Mouse (Mus musculus): ENCODE results near the gene Pla2g16. TPM values are rescaled to one million over a fixed set of nuclear protein-coding genes. Genes with fewer than 3 reads are reported as not detected.

Gene Pla2g16
- total RNA-seq, 2 experiments from 2014 or later: 118 to 137 TPM

DNA sequence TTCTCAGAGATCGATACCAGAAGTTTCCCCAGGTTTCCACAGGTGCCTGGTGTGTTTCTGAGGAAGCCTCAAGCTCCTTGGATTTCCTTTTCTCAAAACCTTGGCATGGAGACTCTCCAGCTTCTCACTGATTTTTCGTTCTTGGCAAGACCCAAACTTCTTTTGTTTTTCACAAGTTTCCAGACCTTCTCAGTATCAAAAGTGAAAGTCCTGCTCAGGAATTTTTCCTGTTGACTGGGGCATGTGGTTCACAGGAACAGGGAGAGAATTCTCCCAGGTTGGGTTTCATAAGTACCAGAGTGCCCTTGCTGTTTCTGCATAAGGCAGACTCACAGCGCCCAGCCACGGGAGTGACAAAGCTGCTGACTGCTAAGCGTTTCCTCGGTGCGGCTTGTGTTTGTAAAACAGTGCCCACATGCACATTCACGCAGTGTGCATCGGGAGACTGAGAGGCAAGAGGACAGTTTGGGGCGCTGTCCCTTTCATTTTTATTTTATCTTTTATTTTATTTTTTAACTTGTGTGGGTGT, 5.4 kb downstream of the Pla2g16 start:
- intact Hi-C loops (cut with DNase I): no loop called here
- DNase-seq: no peak

DNA sequence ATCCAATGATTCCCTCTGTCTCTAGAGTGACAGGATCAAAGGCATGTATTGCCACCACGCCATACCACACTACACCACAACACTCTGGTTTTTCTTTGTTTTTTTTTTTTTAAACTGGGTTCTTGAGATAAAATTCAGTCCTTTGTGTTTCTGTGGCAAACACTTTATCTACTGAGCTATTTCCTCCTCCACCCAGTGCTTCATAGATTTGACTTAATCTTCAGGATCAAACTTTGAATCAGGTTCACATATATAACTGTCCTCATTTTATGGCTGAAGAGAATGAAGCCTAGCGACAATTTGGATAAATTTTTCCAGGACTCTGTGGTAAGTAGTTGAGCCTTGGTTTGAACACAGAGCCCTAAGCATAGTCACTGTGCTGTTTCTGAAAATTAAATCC, 6.4 kb downstream of the Pla2g16 start:
- DNase-seq: no peak
- intact Hi-C loops (cut with DNase I): no loop called here

DNA sequence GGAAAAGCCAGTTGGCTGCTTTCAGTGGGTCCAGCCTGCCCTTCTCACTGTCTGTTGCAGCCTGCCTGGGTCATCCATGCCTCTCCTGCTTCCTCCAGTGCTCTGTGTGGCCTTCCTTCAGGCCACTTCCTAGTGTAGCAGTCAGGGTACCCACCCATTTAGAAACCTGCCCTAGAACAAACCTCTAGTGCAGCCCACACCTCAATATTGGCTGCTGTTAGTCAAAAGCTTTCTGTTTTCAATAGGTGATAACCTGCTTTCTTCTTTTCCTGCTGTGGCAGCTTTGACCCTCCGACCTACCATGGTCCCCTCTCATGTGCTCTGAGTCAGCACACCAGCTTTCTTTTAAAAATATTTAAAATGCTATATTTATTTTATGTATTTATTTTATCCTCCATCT, 7.2 kb downstream of the Pla2g16 start:
- intact Hi-C loops (cut with DNase I): no loop called here
- DNase-seq: no peak

DNA sequence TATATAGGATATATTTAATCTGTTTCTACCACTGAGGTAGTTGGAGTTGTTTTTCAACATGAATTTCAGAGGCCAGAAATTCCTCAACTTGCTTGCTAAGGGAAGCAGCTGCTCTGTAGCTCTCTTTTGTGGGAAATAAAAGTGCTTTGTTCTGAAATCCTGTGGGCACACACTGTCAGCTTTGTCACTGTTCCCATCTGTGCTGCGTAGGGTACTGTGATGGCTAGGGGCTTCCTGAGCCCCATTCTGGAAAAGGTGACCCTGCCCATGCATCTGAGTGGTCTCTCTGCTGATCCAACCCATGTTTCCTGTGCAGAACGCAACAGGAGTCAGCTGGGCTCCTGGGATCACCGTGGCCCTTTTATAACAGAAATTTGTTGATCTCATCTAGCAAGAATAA, 9.6 kb downstream of the Pla2g16 start:
- no peak for DNase-seq
- intact Hi-C loops (cut with DNase I): no loop called here

DNA sequence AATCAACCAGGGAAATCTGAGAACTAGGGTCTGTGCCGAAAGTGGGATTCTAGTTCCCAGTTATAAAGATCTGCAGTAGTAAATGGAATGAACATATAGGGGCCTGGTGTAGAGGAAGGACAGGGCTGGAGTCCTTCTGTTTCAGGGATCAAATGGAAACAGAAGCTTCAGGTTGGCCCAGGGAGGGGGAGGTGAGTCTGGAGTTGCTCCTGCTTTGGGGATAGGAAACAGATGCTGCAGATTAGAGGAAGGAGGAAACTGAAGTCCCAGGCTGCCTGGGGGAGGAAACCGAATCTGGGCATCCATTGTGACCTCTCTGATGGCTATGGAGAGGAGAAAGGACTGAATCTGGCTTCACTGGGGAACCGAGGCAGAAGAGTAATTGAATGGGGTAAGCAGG, 11.1 kb downstream of the Pla2g16 start:
- intact Hi-C loops (cut with DNase I): no loop called here
- no peak for DNase-seq

DNA sequence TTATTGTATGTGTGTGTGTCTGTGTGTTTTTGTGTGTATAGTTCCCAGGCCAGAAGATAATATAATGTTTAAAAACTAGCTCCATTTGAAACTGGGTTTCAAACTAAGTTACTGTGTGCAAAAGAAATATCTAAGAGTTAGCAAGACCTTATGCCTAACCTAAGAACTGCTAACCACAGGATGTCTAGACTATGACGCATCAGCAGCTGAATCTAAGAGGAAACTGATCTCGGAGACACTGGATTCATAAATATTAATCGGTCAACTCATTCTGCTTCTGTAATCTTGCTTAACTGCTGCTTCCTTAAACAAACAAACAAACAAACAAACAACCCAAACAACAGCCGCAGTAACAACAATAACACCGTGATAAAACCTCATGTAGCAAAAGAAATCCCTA, 12.4 kb downstream of the Pla2g16 start:
- DNase-seq: no peak
- intact Hi-C loops (cut with DNase I): no loop called here

DNA sequence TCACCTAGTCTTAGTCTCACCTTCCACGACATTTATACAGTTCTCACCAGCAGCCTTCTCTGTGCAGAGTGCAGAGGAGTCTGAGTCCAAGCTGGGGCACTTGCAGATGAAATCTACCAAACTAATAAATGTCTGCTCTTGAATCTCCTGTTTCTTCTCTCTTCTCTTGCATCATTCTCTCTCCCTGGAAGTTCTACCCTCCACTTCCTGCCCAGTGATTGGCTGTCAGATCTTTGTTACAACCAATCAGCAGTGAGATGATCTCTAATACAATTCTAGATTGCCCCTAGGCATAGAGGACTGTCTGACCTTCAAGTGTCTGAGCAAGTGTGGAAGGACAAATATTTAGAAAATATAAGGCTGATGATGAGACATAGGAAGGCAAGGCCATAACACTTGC, 18.9 kb downstream of the Pla2g16 start:
- intact Hi-C loops (cut with DNase I): no loop called here
- no peak for DNase-seq

DNA sequence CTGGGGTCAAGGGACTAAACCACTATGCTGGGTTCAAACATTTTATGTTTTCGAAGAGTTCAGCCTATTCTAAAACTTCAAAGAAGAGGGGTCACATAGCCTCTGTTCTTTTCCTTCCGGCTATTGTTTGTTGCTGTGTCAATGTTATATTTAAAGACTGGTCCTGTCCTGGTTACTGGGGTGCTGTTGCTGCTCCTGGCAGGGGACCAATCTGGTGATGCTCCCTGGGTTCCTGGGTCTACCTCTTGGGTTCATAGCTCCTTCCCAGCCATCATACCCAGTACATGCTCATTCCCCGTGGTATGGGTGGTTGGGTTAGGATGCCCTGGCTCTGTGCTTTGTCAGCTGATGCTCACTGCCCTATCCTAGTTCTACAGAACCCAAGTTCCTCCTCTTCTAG, 20.5 kb downstream of the Pla2g16 start:
- no peak for DNase-seq
- intact Hi-C loops (cut with DNase I): no loop called here

DNA sequence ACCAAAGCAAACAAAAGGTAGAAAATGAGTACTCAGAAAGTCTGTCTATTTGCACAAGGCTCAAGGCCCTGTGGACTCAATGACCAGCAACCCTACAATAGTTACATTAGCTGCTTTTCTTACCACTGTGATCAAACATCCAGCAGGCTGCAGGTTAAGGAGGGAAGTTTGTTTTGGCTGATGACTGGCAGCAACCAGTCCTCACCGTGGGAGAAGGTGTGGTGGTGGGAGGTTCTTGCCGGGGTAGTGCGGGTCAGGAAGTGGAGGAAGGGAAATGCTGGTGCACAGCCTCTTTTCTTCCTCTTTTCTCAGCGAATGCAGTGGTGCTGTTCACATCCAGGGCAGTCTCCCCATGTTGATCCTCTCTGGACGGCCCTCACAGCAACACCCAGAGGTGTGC, 23.8 kb downstream of the Pla2g16 start:
- DNase-seq: no peak
- intact Hi-C loops (cut with DNase I): no loop called here

DNA sequence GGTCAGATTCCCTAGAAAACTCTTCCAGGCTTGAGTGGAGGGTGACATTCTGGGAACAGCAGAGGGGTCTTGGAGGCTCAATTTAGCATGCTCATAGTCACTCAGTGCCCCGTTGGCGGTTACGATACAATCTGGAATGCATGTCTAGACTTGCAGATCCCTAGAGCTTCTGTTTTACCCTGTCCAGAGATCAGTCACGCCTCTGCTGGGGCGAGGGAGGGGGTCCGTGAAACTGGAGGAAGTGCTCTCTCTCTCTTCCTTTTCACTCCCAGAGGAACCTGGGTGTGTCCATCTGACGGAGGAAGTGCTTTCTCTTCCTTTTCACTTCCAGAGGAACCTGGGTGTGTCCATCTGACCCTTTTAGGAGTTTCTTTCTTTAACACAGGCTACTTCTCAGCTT, 25.8 kb downstream of the Pla2g16 start:
- DNase-seq: no peak
- intact Hi-C loops (cut with DNase I): no loop called here

DNA sequence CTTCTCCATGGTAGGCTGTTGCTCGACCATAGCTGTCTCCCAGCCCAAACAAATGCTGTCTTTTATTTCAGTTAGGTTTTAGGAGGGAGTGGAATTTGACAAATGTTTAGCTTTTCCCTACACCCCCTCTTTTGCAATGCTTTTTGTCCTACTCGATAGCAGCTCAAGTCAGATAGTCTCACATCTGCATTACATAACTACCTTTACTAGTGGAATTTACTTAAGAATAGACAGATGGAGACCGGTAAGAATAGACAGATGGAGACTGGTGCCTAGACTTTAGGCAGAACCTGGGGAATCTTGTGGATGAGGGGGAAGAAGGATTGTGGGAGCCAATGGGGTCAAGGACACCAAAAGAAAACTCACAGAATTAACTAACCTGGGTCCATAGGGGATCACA, 26.3 kb downstream of the Pla2g16 start:
- intact Hi-C loops (cut with DNase I): no loop called here
- no peak for DNase-seq

DNA sequence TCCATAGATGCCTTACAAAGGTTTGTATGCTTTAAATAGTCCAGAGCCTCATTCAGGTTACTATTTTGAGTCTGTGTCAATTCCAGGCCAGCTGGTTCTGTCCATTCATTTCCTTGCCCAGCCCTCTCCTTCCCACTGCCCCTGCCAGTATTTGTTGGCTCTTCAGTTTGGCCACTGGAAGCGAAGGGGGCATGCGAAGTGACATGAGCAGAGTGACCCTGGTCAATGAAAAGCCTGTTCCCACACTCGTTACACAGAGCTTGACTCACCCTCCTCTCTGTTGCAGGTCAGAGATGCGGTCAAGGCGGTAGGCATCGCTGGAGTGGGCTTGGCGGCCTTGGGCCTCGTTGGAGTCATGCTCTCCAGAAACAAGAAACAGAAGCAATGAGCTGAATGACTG, 28.0 kb downstream of the Pla2g16 start:
- peak in 1 of 2 experiments; percentile 27 for DNase-seq
- intact Hi-C loops (cut with DNase I): loop anchor here (2.0 kb wide), 1 partner anchor 28 kb away; the partner anchor contains the start of gene Pla2g16

DNA sequence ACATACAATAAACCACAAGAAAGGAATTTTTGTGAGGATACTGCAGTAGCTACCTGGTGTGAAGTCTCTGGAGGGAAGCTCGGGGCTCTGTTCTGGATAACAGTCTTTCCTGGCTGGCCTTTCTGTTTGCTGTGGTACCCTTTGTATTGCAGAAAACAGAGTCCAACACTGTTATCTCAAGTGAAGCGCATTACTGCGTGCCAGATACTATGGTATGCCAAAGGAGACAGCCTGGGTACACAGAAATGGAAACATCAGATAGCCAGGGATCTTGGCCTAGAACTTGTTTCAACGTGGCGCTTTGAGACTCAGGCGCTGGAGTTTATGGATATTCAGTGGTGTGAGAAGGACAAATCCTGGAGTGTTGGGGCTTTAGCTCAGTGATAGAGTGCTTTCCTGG, 28.5 kb downstream of the Pla2g16 start:
- no peak for DNase-seq
- intact Hi-C loops (cut with DNase I): loop anchor here (2.0 kb wide), 1 partner anchor 29 kb away; the partner anchor contains the start of gene Pla2g16

DNA sequence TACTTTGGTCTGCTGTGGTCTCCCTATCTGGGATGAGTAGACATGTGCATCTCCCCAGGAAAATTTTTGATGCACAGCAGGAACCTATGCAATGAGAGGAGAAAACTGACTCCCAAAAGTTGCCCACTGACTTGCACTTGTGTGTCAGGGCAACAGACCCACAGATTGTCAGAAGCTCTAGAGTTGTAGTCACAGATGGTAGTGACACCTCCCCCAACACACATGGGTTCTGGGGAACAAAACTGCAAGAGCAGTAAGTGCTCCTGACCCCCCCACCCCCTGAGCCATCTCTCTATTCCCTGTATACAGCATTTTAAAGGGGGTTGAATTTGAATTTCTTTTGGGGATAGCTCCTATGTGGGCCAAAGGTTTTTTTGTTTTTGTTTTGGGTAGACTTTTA, 33.5 kb downstream of the Pla2g16 start:
- intact Hi-C loops (cut with DNase I): loop anchor here (5.0 kb wide), 1 partner anchor 148 kb away; no protein-coding TSS in a partner anchor
- no peak for DNase-seq

DNA sequence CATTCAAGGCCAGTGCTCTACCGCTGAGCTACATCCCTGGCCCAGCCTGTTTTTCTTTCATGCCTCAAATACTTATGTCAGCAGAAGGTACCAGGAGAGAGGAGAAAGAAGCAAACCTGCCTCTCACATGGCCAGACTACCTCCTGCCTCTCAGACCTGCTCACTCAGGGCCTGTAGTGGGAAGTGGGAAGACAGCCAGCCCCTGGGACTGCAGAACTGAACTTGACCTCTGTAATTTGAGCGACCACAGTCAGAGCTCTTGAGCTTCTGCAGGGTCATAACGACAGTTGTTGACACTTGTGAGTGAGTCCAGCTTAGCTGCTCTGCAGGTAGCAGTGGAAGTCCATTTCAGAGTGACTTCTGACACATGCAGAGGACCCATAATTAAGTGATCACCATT, 34.8 kb downstream of the Pla2g16 start:
- no peak for DNase-seq
- intact Hi-C loops (cut with DNase I): loop anchor here (5.0 kb wide), 1 partner anchor 150 kb away; no protein-coding TSS in a partner anchor

DNA sequence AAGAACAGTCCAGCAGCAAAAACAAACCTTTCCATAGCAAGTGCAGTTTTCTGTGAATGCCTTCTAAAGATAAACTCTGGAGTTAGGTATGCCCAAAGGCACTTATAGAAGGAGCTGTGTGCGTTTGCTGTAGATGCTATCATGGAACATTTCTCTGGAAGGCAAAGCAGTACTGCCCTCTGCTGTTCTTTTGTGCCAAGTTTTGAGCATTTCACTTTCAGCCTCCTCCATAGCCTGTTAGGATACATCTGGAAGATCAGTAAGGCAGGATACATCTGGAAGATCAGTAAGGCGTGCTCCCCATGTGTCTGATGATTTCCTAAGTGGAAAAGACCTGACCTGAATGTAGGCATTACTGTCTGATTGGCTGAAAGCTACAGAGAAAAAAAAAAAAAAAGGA, 38.3 kb downstream of the Pla2g16 start:
- intact Hi-C loops (cut with DNase I): loop anchor here (1.0 to 2.0 kb wide), 2 partner anchors 37 to 66 kb away; no protein-coding TSS in a partner anchor
- peak; percentile 37 to 52 for DNase-seq

DNA sequence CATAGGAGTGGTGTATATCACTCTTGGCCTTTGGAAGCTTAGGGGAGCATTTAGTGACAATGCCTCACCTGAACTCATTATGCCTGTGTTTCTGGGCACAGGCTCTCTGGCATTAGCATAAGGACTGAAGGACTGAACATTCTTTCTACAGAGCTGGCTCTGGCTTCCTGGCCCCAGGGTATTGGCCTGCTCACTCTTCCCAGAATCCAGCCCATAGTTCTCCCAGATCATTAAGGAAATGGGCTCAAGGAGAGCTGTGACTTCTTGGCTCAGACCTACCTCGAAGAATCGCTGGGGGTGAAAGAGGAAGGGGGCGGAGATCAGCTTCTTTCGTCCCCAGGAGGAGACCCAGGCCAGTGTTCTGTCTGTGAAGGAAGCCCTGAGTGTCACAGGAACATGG, 41.2 kb downstream of the Pla2g16 start:
- DNase-seq: no peak
- intact Hi-C loops (cut with DNase I): no loop called here

DNA sequence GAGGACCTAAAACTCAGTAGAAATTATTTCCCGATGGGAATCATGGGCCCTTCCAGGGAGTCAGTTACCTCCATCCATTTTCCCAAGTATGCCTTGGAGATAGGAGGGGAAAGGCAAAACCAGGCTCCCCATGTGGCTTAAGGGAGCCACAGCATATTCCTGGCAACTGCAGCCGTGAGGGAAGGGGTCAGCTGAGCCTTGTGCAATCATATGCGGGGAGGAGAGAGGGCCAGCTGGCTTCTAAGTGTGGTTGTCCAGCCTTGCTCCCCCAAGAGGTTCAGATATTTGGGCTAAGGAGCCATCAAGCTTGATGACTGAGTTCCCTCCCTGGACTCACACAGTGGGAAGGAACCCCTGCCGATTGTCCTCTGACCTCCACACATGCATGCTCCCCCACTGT, 44.3 kb downstream of the Pla2g16 start:
- no peak for DNase-seq
- intact Hi-C loops (cut with DNase I): no loop called here

DNA sequence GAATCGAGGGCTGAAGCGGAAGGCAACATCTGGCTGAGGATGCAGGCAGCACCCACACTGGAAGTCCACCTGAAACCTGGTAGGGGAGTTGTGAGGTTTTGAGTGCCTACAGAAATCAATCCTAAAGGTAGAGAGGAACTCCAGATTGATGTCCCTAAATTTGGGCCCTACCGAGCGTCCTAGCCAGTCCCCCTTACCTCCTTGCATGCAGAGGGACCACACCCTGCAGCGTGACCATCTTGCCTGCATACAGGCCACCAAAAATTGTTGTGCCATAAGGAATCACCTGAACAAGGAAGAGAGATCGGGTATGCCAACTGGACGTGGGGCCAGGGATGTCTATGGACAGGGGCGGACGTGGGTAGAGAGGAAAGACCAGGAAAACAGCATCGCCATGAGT, 46.8 kb downstream of the Pla2g16 start:
- no peak for DNase-seq
- intact Hi-C loops (cut with DNase I): no loop called here

DNA sequence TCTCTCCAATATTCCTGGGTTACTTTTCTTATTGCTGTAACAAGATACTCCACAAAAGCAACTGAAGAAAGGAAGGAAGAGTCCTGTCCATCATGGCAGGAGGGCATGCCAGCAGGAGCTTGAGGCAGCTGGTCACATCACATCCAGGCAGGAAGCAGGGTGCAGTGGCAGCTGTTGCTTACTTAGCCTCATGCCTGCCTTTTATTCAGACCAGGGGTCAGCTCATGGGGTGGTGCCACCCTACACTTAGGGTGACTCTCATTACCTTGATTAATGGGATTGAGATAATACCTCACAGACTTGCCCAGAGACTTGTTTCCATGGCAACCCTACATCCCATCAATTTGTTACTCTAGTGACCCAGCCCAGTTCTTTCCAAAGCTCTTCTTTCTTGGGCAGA, 47.8 kb downstream of the Pla2g16 start:
- no peak for DNase-seq
- intact Hi-C loops (cut with DNase I): no loop called here

DNA sequence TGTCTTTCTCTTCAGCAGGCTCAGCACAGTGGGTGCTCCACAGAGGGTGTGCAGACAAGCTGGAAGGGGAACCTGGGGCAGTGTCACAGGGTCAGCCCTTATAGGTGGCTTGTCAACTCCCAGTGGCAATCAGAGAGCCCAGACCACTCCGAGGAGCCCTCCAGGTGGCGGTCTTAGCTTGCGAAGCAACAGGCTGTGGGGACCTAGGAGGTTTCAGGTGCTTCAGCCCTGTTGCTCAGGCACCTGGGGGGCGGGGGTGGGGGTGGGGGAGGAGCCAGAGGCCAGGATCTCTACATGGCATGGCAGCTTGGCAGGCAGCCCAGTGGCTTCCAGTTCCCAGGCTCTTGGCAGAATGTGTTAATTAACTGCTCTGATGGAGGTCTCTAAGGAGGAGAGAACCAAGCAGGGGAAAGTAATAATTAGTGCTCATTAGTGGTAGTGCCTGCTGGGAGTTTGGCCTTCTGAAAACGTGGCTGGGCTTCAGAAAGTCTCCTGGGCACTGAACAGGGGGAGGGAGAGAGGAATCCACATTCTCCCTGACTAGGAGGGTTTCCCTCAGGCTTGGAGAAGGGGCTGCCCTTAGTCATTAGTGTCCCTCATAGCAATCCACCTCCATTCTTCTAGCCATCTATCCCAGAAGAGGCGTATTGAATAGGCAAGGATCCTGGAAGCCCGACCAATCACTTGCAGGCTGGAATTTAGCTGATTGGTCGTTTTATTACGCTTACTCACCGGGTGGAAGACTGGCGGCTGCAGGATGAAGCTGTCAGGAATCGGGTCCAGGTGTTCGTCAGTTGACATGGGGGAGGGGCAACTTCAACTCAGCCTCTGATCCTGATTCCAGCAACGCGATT, 48.9 kb downstream of the Pla2g16 start:
- intact Hi-C loops (cut with DNase I): no loop called here
- no peak for DNase-seq

Measured in heart, postnatal 36 days (tissue).